Comparison of ENCODE assay signal across 13 mouse cellular contexts in genomic region chr16:76053537-76053936, GRCm38 (mm10). TPM values are rescaled to one million over a fixed set of nuclear protein-coding genes. Genes with fewer than 3 reads are reported as not detected.
DNase-seq lines count a peak whose midpoint lies in the region; ATAC-seq and TF ChIP-seq lines count a peak whose summit lies in the region.
"Had no signal": no experiment of that assay in that cellular context is flagged by ENCODE, and none has a peak within 500 bp of the region (broad histone marks: within the 10 kb centered on the region; RNA-seq: fewer than 3 reads in every experiment).

No protein-coding gene starts in this region.

- H3K36me3 ChIP-seq in hindbrain, postnatal 0 days (ENCODE audit: insufficient read depth, low read length): no peaks in the 10 kb centered on the region
- H3K36me3 ChIP-seq: liver, embryonic 15.5 days had no signal

- no peak overlapping the region for H3K9ac ChIP-seq in hindbrain, postnatal 0 days (replicated peaks; ENCODE audit: low read length)
- H3K9ac ChIP-seq: liver, embryonic 15.5 days had no signal

- no peak overlapping the region for H3K4me2 ChIP-seq in hindbrain, postnatal 0 days (ENCODE audit: low read depth, low read length)
- H3K4me2 ChIP-seq: liver, embryonic 15.5 days had no signal

- peak; percentile 7 for DNase-seq in kidney, adult 9 months
- no peak for DNase-seq in kidney, adult 18-20 months
- DNase-seq in 416B (ENCODE audit: low read depth): peak; percentile 12
- no peak for DNase-seq in right cerebral cortex, postnatal 4 days
- no peak for DNase-seq in gastrocnemius, adult 8-10 months (ENCODE audit: low spot score in 2 of 2)
- no peak for DNase-seq in hindbrain, postnatal 0 days (ENCODE audit: low spot score)
- DNase-seq: adrenal gland, adult 2 months; cerebellum, postnatal 36 days; thymus, postnatal 4 days had no signal

- H3K27ac ChIP-seq in bone marrow macrophage, adult 2 months (ENCODE audit: insufficient read depth, low read depth, low read length): peak overlapping the region; percentile 72
- H3K27ac ChIP-seq in hindbrain, postnatal 0 days: no peak overlapping the region
- H3K27ac ChIP-seq: liver, embryonic 15.5 days had no signal

- no peak for TF ChIP-seq POLR2A in bone marrow macrophage, adult 2 months (IDR thresholded peaks at IDR 0.05; ENCODE audit: borderline replicate concordance, low read depth, low read length)

- H3K27me3 ChIP-seq in hindbrain, postnatal 0 days (ENCODE audit: insufficient read depth, low read length): no peaks in the 10 kb centered on the region
- H3K27me3 ChIP-seq: liver, embryonic 15.5 days had no signal

- peaks cover 19% of the 10 kb centered on the region for H3K4me1 ChIP-seq in bone marrow macrophage, adult 2 months (ENCODE audit: control insufficient read depth, insufficient read depth, low read length)
- H3K4me1 ChIP-seq in hindbrain, postnatal 0 days (ENCODE audit: insufficient read depth, low read length): no peaks in the 10 kb centered on the region
- H3K4me1 ChIP-seq: liver, embryonic 15.5 days had no signal

- ATAC-seq in megakaryocyte, adult 5-6 weeks (ENCODE audit: poor library complexity, severe bottlenecking): peak; percentile 97
- no peak for ATAC-seq in hindbrain, postnatal 0 days
- ATAC-seq: intestine, postnatal 0 days had no signal

- TF ChIP-seq CTCF in bone marrow macrophage, adult 2 months (IDR thresholded peaks at IDR 0.05; ENCODE audit: low read depth, low read length): no peak
- TF ChIP-seq CTCF in hindbrain, postnatal 0 days (IDR thresholded peaks at IDR 0.05; ENCODE audit: low read depth): no peak

- WGBS in hindbrain, postnatal 0 days: 89% methylated on average over 8 of the region's 8 CpGs

- H3K9me3 ChIP-seq in hindbrain, postnatal 0 days (ENCODE audit: low read length): no peaks in the 10 kb centered on the region
- H3K9me3 ChIP-seq: liver, embryonic 15.5 days had no signal

- no peak overlapping the region for H3K4me3 ChIP-seq in bone marrow macrophage, adult 2 months (ENCODE audit: insufficient read depth, low read length)
- H3K4me3 ChIP-seq in hindbrain, postnatal 0 days (ENCODE audit: low read length): no peak overlapping the region
- H3K4me3 ChIP-seq: liver, embryonic 15.5 days had no signal

RNA-seq across cellular contexts. Expression of gene Samsn1, which starts 31.5 kb away (rescaled TPM):
- polyA plus RNA-seq in bone marrow macrophage, adult 2 months (2012; ENCODE audit: insufficient read depth, insufficient read length, missing spikeins): 22.2 and 26.0 TPM in 2 replicates
- total RNA-seq in megakaryocyte, adult 5-6 weeks (2015): 186 and 191 TPM in 2 replicates
- total RNA-seq in megakaryocyte, adult 5-6 weeks (2017): 197 and 219 TPM in 2 replicates
- total RNA-seq in gastrocnemius, adult 8-10 months (2022): under 1 TPM in 1 of 4 experiments, not detected in 3; 0.20 TPM
- total RNA-seq in hindbrain, postnatal 0 days (2014; rRNA removed): 0.22 and 1.6 TPM in 2 replicates
- 1.1 and 2.1 TPM in 2 replicates for polyA plus RNA-seq in hindbrain, postnatal 0 days (2015; fragmentation: Nextera tagmentation; extraction: Ambion mirVana)

Comparison
In these comparisons a context has a peak if more than half of its experiments do, and no peak if none do; other contexts are left out.
1. DNase-seq: peak in kidney, adult 9 months (single experiment) and 416B (single experiment); none in kidney, adult 18-20 months (single experiment), right cerebral cortex, postnatal 4 days (single experiment), gastrocnemius, adult 8-10 months (0 of 2) and hindbrain, postnatal 0 days (single experiment).
2. RNA of gene Samsn1, which starts 31.5 kb away (total RNA-seq): 186 to 219 TPM in megakaryocyte, adult 5-6 weeks; 0.22 to 1.6 TPM in hindbrain, postnatal 0 days and 0.20 TPM in gastrocnemius, adult 8-10 months; every median in the first group is over 10 times any median in the second.